Mouse (Mus musculus) natural killer cell, adult 2 months (primary cell): ENCODE results near the gene Ltb.

Experiments
- DNase-seq, 2 experiments: peaks; one replicate each; pipeline ENCODE4 v3.0.0; 2022; ENCODE audit warnings: low spot score in 2 of 2

Gene Ltb

DNA sequence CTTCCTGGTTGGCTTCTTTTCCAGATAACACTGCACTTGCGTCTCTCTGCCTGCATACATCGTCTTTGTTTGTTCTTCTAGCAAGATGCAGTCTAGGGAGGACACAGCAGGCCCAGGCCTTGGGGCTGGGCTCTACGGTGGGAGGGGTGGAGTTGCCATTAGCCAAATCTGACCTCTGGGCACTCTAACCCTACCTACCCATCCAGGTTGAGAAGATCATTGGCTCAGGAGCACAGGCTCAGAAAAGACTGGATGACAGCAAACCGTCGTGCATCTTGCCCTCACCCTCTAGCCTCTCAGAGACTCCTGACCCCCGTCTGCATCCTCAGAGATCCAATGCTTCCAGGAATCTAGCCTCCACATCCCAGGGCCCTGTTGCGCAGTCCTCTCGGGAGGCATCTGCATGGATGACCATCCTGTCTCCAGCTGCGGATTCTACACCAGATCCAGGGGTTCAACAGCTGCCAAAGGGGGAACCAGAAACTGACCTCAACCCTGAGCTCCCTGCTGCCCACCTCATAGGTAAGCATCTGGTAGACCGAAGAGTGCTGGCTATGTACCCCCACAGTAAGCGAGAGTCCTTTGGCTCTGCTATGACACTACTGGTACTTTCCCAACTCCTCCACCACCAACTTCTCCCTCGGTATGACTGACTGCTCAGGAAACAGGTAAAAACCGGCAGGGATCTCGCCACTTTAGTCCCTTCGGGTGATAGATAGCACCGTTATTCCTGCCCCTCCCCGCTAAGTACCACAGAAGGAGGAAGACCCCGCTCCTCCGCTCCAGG lies 798 bp downstream of the Ltb start:
- DNase-seq: no peak

DNA sequence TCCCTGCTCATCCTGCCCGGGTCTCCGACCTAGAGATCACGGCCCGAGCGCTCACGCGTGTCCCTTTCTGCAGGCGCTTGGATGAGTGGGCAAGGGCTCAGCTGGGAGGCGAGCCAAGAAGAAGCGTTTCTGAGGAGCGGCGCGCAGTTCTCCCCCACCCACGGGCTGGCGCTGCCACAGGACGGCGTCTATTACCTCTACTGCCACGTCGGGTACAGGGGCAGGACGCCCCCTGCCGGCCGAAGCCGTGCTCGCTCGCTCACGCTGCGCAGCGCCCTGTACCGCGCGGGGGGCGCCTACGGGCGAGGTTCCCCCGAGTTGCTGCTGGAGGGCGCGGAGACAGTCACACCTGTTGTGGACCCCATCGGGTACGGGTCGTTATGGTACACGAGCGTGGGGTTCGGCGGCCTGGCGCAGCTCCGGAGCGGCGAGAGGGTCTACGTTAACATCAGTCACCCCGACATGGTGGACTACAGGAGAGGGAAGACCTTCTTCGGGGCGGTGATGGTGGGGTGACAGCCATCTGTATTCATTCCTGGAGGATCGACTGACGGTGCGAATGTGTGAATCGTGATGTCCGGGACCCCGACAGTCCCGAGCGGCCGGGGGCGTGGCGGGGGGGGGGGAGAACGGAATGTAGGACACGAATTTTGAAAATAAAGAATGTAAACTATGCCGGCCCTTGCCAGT lies 1.5 kb downstream of the Ltb start:
- peak; percentile 83 to 91 for DNase-seq

DNA sequence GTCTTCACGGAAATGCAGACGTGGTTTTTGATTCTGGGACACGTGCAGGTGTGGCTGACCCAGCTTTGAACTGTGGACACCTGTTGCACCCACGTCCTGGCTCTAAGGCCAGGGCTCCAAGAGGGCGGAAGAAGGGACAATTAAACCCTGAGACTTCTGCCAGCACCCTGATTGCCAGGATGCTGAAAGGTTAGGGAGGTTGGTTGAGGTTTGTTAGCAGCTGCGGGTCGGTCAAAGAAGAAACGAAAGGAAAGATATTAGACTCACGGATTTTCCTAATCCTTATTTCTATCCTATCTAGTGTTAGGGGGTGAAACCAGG lies 2.0 kb downstream of the Ltb start:
- no peak for DNase-seq

DNA sequence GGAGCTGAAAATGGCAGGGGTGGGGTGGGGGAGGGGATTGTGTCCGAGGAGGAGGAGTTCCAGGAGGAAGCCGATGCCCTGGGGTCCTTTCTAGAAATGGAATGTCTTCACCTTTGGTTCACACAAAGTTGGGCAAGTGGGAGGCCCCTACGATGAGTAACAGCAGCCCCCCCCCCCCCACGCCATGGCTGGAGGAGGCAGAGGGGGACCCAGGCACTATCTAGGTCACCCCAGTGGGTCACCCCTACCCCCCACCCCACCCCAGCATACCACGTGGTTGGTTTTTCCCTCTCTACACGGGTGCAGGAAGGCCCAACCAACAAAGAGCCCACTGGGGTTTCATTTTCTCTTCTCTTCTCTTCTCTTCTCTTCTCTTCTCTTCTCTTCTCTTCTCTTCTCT lies 2.9 kb downstream of the Ltb start:
- DNase-seq: no peak

DNA sequence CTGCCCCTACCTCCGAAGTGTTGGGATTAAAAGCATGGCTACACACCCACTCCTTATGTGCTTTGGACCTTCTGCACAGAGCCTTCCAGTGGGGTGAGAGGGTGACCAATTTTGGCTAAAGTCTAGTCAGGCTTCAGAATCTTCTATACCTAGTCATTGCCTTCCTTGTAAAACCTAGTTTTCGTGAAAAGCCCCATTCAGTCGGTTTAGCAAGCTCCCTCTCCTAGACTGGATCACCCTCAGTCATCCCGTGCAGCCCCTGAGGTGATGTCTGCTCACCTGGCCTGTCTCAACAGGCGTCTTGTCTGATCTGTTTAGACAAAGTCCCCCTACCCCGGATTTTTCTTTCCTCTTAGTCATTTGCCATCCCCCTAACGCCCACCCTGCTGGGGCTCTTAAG lies 3.8 kb downstream of the Ltb start:
- DNase-seq: no peak

DNA sequence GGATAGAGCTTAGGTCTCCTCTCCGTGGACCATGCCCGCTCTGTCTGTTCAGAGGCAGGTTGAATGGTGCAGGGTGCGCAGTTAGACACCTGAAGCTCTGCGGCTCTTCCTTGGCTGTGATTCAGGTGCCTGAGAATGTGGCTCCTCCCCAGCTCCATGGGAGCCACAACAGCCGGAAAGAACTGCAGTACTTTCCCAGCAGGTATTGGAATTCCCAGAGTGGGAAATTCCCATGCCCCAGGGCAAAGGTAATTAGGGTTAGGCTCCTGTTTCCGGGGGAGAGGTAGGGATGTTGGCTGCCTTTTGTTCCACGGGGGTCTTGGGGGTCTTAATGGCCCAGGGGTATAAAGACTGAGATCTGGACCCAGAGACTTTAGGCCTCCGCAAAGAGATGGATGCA lies 4.7 kb downstream of the Ltb start:
- no peak for DNase-seq

DNA sequence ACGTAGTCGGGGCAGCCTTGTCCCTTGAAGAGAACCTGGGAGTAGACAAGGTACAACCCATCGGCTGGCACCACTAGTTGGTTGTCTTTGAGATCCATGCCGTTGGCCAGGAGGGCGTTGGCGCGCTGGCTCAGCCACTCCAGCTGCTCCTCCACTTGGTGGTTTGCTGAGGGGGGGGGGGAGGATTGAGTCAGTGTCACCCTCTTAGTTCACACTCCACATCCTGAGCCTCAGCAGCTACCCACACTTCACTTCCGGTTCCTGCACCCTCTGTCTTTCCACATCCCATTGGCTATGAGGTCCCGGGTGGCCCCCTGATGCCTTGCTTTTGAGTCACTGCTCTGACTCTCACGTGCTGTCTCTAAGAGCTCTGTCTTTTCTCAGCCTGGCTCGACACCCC lies 6.2 kb downstream of the Ltb start:
- DNase-seq: peak; percentile 88 to 89

DNA sequence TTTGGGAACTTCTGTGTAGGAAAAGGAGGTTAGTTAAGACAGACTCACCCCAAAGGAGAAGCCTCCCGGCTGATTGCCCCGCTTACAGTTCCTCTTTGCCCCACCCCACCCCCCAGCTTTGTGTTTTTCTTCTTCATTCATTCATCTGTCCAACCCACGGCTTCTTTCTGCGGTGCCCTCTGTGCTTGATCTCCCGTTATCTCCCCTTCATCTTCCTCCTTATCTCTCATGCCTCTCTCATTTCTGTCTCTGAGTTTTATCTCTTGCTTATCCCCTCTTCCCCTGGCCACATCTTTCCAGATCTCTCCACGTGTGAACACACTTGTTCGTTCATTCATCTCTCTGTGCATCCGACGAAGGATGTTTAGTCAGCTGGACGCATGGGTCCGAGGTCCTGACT lies 6.9 kb downstream of the Ltb start:
- DNase-seq: no peak

DNA sequence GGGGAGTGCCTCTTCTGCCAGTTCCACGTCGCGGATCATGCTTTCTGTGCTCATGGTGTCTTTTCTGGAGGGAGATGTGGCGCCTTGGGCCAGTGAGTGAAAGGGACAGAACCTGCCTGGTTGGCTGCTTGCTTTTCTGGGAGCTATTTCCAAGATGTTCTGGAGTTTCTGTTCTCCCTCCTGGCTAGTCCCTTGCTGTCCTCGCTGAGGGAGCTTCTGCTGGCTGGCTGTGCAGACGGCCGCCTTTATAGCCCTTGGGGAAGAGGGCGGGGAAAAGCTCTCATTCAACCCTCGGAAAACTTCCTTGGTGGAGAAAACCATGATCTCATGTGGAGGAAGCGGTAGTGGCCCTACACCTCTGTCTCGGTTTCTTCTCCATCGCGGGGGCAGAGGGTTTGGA lies 7.5 kb downstream of the Ltb start, which contains the start of gene Tnf:
Gene Tnf, minus strand, starts transcription at position 221 of the 400 bp plus-strand sequence.
- DNase-seq: peak in 1 of 2 experiments; percentile 64

DNA sequence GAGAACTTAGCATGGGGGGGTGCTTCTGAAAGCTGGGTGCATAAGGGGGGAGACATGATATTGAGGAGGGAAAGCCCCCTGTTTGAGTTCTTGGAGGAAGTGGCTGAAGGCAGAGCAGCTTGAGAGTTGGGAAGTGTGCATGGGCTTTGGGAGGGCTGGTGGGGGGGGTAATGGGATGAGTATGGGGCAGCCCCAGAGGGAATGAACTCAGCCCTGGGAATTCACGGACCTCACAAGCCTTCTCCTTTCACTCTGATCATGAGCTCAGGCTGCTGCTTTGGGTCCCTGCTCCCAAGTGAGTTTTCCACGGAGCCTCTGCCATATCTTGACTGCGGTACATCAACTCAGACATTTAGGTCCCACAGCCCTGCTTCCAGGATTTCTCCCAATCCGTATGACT lies 8.2 kb downstream of the Ltb start:
- no peak for DNase-seq

DNA sequence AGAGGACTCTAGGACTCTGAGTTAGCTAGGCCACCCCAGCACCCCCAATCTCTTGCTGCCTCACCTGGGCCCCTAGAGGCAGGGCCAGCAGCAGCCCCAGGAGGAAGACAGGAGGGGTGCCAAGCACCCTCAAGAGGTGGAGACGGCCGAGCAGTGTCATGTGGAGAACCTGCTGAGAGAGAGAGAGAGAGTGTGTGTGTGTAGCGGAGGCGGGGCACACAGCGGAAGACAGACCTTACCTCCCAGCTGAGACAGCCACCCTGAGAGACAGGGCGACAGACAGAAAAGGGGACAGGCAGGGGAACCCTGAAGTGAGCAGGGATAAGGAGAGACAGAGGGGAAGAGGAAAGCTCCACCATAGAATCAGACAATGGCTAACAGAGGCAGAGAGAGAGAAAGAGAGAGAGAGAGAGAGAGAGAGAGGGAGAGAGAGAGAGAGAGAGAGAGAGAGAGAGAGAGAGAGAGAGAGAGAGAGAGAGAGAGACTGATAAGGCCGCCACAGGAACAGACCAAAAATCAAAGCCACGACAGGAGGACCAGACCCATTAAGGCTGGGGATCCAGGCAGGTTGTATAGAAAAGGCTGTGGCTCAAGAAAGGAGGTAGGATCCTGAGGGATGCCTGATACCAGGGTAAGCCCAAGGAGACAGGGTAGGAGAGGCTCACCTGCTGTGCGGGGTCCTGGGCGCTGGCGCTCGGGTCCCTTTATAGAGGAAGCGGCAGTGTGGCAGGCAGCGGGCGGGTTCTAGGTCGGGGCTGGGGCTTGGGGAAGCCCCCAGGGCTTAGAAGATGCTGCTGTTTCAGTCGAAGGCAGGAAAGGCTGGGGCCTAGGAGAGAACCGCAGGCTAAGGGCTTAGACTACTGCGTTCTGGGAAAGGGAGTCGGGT lies 10.5 kb downstream of the Ltb start, which contains the start of gene Lta:
Gene Lta, minus strand, starts transcription at position 858 of the 886 bp plus-strand sequence.
- DNase-seq: peak; percentile 63 to 77

DNA sequence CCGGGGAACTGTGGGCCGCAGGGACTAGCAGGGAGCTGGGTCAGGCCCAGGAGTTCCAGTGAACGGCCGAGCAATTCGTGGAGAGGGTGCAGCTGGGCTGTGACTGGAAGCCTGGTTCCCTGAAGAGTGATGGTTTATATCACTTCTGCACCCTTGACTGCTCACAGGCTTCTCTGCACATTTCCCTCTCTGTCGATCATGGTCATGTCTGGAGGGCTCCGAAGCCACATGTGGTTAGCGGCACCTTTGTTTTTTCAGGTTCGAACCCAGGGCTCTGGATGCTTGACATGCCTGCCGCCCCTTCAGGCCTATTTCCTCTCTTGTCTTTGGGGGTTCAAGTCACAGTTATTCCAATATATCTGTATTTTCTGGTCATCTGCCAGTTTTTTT lies 11.1 kb downstream of the Ltb start:
- peak in 1 of 2 experiments; percentile 44 for DNase-seq

DNA sequence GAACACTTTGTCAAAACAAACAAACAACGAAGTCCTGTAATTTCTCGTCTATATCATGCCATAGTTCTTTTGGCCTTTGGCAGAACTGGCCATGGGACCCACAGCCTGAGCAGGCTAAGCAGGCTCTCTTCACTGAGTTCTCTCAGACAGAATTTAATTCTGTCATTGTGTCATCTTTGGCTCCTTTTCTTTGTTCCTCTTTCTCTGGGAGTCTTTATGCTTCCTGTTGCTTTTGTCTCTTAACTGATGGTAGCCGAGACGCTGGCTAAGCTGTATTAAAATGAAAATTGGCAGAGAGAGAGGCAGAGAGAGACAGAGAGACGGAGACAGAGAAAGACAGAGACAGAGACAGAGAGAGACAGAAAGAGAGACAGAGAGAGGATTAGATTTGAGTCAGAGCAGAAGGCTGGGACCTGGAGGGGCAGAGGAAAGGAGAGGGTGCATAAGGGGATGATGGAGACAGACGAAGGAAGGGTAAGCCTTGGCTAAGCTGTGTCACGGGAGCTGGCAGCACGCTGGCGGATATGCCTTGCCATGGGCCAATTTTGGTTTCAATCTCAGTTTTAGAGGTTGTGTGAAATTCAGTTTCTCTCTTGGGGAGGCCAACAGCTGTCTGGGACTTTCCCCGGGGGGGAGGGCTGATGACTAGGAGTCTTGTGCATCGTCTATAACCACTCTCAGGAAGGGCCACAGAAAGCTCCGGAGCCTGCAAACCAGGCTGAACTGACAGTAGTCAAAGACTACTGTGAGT lies 15.7 kb downstream of the Ltb start:
- peak; percentile 89 for DNase-seq

DNA sequence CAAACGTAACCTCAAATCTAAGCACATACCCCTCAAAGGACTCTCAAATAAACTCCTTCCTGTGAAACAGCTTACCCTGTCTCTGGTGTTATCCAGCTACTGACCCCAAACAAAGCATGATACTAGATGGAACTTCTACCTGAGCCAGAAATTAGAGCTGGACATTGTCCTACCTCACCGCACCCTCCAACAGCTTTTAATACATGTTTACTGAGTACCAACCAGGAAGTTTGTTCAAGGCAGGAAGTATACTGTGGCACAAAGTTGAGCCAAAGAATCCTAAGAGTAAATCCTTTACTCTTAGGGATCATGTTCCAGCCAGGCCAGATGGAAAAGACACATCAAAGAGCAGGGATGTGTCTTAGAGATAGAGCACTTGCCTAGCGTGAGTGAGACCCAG lies 16.4 kb downstream of the Ltb start:
- no peak for DNase-seq

DNA sequence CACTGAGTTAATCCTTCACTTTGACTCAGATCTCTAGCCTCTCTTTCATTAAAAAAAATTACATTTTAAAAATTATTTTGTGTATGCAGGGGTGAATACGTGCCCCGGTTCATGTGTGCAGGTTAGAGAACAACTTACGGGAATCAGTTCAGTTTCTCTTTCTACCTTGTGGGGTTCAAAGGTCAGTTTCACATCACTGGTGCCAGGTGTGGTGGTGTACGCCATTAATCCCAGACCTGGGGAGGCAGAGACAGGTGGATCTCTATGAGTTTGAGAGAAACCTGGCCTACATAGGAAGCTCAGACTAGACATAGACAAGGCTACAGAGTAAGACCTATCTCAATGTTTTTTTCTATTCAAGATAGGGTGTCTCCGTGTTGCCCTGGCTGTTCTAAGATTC lies 18.8 kb downstream of the Ltb start:
- no peak for DNase-seq

DNA sequence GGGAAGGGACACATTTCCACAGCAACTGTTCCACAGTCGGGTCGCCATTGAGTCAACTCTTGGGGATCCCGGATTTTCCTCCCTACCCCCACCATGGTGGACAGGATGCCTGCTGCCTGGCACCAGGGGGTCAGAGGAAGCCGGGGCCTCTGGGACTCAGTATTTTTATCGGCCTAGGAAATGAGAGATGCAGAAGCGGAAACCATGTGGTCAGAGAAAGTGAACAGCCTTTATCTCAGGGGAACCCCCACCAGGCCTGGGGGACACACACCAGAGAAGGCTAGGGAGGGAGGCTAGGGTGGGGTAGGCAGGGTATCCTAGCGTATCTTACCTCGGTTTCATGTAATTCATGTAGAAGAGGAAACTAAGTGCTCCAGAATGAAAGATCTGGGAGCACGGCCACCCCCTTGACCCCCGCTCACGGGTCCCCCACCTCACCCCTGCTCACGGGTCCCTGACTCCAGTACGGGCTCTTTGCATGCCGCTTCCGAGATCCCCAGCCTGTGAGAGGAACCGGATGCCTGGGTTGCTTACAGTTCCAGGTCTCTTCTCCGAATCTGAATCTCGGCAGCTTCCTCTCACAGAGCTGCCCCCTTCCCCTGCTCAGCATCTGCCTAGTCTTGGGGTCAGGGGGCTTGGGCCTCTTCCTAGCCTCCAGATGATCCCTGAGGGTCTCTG lies 24.4 kb downstream of the Ltb start:
- DNase-seq: peak; percentile 79 to 80

DNA sequence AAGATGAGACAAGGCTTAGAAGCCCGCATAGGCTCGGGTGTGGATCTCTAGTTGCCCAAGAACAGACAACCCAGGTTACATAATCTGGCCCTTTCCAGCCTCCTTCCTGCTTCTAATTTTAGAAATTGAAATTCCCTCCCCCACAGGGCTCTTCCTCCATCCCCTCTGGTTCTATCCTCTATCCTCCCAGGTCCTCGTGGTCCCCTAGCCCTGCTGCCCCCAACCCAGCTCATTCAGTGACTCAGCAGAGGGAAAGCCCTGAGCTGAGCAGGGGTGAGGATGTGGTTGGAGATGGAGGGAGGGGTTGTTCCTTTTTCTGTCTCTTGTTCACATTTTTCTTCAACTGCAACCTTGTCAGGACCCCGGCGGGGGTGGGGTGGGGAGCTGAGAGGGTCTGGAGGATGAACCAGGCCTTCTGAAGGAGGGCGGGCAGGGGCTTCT lies 25.4 kb downstream of the Ltb start:
- DNase-seq: peak; percentile 63 to 64

DNA sequence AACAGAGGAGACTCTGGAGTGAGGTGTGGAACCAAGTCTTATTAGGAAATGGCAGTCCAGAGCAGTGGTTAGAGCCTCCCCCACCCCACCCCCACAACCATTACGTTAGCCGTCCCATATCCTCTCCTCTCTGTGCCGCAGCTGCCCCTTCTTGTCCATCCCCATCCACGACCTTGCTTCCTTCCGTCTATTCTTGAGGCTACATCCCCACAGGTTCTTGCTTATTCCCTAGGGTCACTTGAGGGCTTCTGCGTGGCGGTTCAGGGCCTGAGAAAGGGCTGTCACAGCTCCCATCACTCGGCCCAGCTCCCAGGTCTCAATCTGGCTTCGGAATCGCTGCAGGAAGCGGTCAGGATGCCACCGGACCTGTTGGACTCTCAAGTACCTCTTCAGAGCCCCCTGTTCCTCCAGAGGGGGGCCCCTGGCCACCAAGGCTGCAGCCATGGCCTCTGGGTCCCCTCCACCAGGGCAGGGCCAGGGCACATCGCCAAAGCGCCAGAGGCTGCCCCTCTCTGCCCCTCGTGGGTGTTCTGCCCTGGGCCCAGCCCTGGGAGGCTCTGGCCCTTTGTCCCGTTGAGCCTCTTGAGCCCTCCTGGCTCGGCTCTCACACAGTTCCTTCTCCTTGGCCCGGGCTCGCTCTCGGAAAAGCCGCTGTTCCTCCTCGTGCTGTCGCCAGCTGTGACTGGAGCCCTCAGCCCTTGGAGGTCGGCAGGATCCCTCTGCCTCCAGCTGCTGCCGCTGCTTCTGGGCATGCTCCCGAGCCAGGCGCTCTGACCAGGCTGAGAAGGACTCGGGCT lies 26.1 kb downstream of the Ltb start, which contains the start of gene Gm16181:
Gene Gm16181, plus strand, starts transcription at position 679 of the 797 bp plus-strand sequence.
- DNase-seq: no peak

DNA sequence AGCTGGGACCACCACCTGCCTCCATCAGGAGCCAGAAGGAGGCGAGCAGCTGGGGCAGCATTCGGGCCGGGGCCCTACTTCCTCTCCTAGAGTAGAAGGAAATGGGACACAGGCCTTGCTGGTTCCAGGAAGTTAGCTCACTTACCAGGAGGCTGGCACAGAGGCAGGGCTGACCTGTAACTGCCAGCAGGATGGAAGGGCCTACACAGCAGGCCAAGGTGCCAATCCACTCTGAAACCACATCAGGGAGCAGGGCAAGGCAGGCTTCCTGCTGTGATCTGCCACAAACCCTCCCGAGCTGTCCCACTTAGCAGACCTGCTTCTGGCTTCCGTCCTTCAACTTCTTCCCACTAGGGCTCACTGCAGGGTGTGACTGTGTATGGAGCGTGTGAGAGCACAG lies 28.1 kb downstream of the Ltb start:
- DNase-seq: no peak

DNA sequence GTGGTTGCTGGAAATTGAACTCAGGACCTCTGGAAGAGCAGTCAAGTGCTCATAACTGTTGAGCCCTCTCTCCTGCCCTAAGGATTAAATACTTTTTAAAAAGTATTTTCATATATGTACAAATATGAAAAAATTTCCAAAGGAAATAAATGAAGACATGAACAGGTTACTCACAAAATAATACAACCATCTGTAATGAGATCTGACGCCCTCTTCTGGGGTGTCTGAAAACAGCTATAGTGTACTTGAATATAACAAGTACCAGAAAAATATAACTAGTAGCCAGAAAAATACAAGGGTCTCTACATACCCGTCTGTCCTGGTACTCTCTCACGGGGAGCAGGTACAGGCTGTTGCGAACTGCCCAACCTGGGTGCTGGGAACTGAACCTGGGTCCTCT lies 30.4 kb downstream of the Ltb start:
- DNase-seq: no peak
